Mouse (Mus musculus) midbrain, embryonic 10.5 days (tissue): ENCODE measurements around the gene Alg9. TPM values are rescaled to one million over a fixed set of nuclear protein-coding genes. Genes with fewer than 3 reads are reported as not detected.
A peak's percentile ranks its signal among the peaks of the same experiment; 100 is the strongest.

Experiments
- DNase-seq: peaks from one replicate; pipeline ENCODE4 v3.0.0-alpha.2; 2017; ENCODE audit warnings: low spot score
- H3K27ac ChIP-seq: fragments of 300-500 bp; sonication (generic); replicated peaks from 2 replicates; pipeline ENCODE4 v1.5.1; 2016; ENCODE audit warnings: mild to moderate bottlenecking
- H3K27me3 ChIP-seq: fragments of 300-500 bp; sonication (generic); 2 replicates; pipeline ENCODE4 v1.6.1; 2016; ENCODE audit warnings: low read depth, mild to moderate bottlenecking; ENCODE audit not compliant: poor library complexity, severe bottlenecking
- H3K36me3 ChIP-seq: fragments of 300-500 bp; sonication (generic); 2 replicates; pipeline ENCODE4 v1.6.1; 2016; ENCODE audit warnings: mild to moderate bottlenecking, moderate library complexity
- H3K4me1 ChIP-seq: fragments of 300-500 bp; sonication (generic); 2 replicates; pipeline ENCODE4 v1.6.1; 2016
- H3K4me3 ChIP-seq: fragments of 300-500 bp; sonication (generic); 2 replicates; pipeline ENCODE4 v1.5.1; 2016; ENCODE audit warnings: mild to moderate bottlenecking, moderate library complexity
- H3K9me3 ChIP-seq: fragments of 300-500 bp; sonication (generic); replicated peaks from 2 replicates; pipeline ENCODE4 v1.6.1; 2016; ENCODE audit warnings: mild to moderate bottlenecking
- WGBS: fragments of 180-500 bp; shearing (Covaris S2); methylation state at CpG from one replicate; pipeline ENCODE4 v1.1.7; 2016; 5-methylcytosine and 5-hydroxymethylcytosine counted together
- polyA plus RNA-seq: library from polyadenylated mRNA; unstranded; fragments of >200 nt; fragmentation: Nextera tagmentation; extraction: Ambion mirVana; gene quantifications from 2 replicates; pipeline ENCODE4 v1.2.1, GENCODE M21; 2016

Alg9 gene
- polyA plus RNA-seq, result 37.9 and 38.1 TPM in 2 replicates

DNA sequence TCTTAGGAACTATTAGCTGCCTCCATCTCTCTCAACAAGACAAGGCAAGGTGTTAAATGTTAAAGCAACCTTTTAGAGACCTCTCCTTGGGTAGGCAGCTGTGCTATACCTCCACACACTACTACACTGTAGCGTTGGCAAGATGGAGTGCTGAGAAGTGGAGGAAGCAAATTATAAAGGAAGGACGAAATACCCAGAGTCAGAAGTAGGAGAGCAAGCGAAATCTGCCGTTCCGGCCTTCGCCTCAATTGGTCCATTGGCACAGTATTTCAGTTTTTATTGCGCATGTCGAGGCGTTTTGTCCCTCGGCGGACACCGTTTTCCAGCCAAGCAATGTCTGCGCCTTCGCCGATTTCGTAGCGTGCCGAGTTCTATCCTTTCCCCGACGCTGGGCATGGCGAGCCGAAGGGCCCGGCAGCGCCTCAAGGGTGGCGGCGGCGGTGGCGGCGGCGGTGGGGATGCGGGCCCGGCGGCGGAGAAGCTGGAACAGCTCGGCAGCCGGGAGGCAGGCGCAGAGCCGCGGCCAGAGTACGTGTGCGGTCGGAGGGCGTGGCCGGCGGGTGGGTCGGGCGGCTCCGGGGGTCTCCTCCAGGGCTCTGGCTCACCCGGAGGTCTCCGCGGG, at the start of gene Alg9, which contains the start of gene 1110032A03Rik:
Gene Alg9 (plus strand): TSS at position 29 of the 622 bp plus-strand sequence.
Gene 1110032A03Rik (minus strand): TSS at position 530 of the 622 bp plus-strand sequence.
- Histone ChIP-seq H3K36me3 (peaks cover 37% of the 10 kb centered on the region), H3K27ac (peak within 1 kb of the TSS; percentile 93), H3K4me3 (peak within 1 kb of the TSS; percentile 96), H3K27me3 (no peaks in the 10 kb centered on the region), H3K9me3 (no peaks in the 10 kb centered on the region), H3K4me1 (peaks cover 24% of the 10 kb centered on the region)
- WGBS, result under 1% methylated on average over 51 of the region's 51 CpGs
- DNase-seq, result peak; percentile 88

DNA sequence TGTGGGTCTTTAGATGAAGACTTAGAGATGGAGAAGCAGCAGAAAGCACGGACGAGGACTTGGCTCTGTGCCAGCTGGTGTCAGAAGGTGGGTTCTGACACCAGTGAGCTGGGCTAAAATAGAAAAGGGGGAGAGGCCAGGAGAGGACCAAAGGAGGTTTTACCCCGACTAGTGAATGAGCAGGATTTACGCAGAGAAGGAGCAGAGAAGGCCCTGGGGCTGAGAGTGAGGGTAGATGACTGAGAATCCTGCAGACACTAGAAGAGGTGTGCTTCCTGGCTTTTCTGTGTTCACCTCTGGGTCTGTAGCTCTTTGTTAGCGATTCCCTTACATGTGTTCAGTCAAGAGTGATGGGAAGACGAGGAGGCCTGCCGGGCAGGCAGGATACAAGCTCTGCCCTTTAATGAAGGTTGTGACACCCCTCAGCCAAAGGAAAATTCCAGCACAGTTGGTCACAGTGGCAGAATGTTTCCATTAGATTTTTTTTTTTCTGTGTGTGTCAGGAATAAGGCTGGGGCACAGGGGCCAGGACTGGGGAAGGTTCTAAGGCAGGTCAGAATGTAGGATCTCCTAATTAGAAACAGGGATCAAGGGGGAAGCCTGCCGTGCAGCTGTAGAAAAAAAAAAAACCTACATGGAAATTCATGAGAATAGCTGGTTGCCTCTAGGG, 48.8 kb upstream of the Alg9 start:
- 50% methylated on average over 8 of the region's 8 CpGs for WGBS

DNA sequence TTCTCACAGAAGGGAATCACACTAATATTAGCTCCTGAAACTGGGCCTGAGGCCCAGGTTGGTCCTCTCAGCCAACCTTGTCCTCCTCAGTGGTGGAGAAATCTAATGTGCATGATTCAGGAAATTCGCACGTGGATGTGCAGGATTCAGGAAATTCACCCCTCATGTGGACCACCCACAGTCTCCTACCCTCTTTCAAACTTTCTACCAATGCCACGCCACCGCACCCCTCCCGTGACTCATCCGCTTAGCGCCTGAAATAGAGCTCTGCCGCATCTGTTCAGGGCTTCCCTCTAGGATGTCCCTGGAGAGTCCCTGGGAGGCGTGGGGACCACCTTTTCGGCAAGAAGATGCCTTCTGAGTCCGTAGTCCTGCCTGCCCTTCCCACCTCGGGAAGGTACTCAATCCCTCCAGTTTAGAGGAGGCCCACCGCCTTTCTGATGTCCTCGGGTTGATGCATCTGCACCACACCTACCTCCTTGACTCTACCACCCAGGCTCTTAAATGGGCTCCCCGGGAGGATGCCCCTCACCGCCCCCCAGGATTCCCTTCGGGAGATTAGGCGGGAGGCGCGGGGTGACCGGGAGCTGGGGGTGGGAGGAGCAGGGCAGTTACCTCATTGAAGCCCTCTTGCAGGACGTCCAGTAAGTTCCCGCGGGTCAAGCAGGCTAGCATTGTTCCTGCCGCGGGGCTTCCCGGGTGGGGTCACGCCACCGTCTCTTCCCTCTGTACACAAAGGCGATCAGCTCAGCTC, 47.5 kb upstream of the Alg9 start:
- Histone ChIP-seq H3K4me1 (peaks cover 60% of the 10 kb centered on the region), H3K9me3 (no peaks in the 10 kb centered on the region), H3K4me3 (peak overlapping the region; percentile 71), H3K36me3 (no peaks in the 10 kb centered on the region), H3K27ac (peak overlapping the region; percentile 88), H3K27me3 (peaks cover 17% of the 10 kb centered on the region)
- 2% methylated on average over 30 of the region's 30 CpGs for WGBS
- DNase-seq, result no peak

More for the DNA sequence above, 48.8 kb upstream of the Alg9 start:
- Histone ChIP-seq H3K27ac (peak overlapping the region; percentile 88), H3K4me1 (peaks cover 62% of the 10 kb centered on the region), H3K36me3 (no peaks in the 10 kb centered on the region), H3K9me3 (no peaks in the 10 kb centered on the region), H3K27me3 (peaks cover 17% of the 10 kb centered on the region), H3K4me3 (peak overlapping the region; percentile 71)
- DNase-seq, result peak; percentile 23

DNA sequence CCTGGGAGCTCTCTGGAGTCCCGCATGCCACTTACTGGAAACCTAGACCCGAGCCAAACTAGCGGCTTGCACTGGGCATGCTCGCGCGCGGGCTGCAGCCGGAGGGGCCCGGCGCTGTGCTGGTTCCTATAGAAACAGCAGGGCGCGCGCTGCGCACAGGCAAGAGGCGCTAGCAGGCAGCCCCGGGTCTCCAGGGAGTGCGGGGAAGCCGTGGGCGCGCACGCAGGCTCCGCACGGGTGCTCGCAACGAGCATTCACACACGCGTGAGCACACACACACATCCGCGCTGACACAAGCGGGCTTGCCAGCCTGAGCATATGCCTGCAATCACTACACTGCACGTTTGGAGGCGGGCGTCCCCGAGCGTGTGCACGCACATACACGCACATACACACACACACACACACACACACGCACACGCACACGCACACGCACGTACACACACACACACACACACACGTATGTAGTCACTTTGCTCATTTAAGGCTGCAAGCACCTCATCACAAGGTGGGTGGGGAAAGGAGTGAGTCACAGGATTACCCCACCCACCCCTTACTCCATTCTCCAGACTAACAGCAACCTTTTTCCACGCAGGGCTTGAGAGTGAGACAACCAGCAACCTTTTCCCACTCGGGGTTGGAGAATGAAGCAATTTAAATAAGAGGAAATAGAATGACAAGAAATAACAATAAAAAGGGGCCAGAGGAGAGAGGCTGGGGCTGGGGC, 46.7 kb upstream of the Alg9 start:
- Histone ChIP-seq H3K36me3 (no peaks in the 10 kb centered on the region), H3K27ac (peak overlapping the region; percentile 88), H3K4me3 (peak overlapping the region; percentile 71), H3K27me3 (peaks cover 17% of the 10 kb centered on the region), H3K9me3 (no peaks in the 10 kb centered on the region), H3K4me1 (peaks cover 63% of the 10 kb centered on the region)
- WGBS, result under 1% methylated on average over 45 of the region's 45 CpGs
- DNase-seq, result peak; percentile 86

DNA sequence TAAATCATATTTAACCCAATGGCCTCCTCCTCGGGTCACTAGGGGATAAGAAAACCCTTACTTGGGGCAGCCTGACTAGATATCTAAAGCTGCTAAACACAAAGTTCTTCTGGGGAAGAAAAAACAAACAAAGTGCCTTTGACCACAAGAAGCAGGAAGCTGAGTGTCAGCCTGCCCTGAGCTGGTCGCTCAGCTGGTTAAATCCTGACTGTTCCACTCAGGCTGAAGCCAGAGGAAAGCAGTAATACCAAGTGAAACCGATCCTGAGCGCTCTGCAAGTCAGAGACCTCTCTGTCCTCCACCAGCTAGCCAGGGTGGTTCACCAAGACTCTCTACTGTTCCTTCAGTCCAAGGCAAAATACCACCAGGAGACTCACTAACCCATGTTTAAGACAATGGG, 45.2 kb upstream of the Alg9 start:
- no peak overlapping the region for H3K4me3 ChIP-seq
- 56% methylated on average over 4 of the region's 4 CpGs for WGBS
- H3K27me3 ChIP-seq, result peaks cover 17% of the 10 kb centered on the region
- H3K4me1 ChIP-seq, result peaks cover 61% of the 10 kb centered on the region
- DNase-seq, result no peak
- H3K27ac ChIP-seq, result no peak overlapping the region
- no peaks in the 10 kb centered on the region for H3K9me3 ChIP-seq
- H3K36me3 ChIP-seq, result no peaks in the 10 kb centered on the region

DNA sequence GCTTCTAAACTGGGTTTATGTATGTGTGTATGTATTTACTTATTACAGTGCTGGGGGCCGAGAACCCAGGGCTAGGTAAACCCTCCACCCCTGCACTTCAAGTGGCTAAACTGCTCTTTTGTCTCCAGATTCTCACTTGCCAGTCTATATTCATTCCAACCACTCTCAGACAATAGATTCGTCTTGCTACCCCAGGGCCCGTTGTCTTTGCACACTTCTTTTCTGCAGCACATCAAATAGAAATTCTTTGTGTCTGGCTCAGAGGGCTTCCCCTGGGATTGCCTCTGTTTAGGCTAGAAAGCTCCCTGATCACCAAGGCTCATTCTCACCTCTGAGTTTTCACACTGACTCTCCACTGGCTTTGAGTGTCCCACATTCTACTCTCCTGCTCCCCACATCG, 42.3 kb upstream of the Alg9 start:
- no peak overlapping the region for H3K4me3 ChIP-seq
- H3K36me3 ChIP-seq, result no peaks in the 10 kb centered on the region
- 9% methylated on average over 4 of the region's 4 CpGs for WGBS
- H3K9me3 ChIP-seq, result no peaks in the 10 kb centered on the region
- H3K4me1 ChIP-seq, result peaks cover 38% of the 10 kb centered on the region
- peak overlapping the region; percentile 72 for H3K27ac ChIP-seq
- peak; percentile 27 for DNase-seq
- peaks cover 19% of the 10 kb centered on the region for H3K27me3 ChIP-seq

DNA sequence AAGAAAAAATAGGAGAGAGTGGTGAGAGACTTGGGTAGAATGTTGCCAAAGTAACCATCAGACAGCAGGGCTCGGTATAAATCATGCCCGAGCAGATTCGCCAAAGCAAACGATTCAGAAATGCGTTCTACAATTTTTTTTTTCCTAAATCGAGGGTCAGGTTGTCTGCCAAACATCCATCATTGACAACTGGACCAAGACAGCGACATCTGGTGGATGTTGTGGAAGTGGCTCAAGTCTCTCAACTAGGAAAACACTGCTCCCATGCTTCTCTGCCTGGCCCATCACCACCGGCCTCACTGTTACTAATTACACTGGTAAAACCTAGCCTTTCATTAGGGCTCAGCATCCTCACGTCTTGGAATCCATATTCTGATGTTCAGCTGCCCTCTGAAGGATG, 39.8 kb upstream of the Alg9 start:
- peak; percentile 47 for DNase-seq
- H3K27me3 ChIP-seq, result peaks cover 17% of the 10 kb centered on the region
- H3K4me1 ChIP-seq, result peaks cover 35% of the 10 kb centered on the region
- H3K36me3 ChIP-seq, result no peaks in the 10 kb centered on the region
- 0 out of 2 replicates have a peak overlapping the region, but pooled peaks have one; percentile 23 for H3K4me3 ChIP-seq
- H3K9me3 ChIP-seq, result no peaks in the 10 kb centered on the region
- WGBS, result 10% methylated on average over 9 of the region's 9 CpGs
- no peak overlapping the region for H3K27ac ChIP-seq

DNA sequence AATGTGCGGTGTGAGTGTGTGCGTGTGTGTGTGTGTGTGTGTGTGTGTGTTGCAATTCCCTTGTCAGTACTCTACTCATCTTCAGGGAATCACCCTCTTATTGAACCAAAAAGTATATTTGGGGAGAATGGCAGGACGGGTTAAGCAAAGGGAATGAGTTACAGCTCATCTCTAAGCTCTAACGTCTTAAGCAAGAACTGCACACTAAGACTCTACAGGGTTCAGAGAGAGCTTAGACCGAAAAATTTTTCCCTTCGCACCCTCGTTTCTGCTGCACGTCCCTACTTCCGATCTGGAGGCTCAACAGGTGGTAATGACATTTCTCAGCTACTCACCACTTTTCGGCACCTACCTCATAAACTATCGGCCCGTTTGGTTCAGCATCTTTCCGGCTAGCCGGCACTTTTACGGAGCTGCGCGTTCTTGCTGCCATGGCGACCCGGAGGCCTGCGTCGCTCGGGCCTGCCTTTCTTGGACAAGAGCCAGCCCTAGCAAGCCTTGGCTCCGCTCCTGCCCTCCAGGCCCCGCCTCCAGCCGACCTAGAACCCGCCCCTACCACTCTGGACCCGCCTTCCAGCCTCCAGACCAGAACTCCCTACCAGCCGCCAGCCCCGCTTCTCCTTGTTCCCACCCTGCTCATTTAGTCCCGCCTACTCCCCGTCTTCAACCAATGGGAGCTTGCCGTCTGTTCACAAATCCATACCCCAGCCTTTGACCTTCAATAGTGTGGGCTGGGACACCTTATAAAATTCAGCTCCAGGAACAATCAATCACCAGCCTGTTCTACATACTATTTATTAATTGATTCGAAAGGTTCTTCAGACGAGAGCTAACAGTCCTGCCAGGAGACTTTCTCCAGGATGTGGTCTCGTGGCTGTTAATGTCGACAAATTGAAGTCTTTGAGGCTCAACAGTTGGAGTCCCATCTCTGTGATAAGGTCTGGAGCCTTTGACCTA, 35.6 kb upstream of the Alg9 start, which contains the start of gene Dixdc1:
Gene Dixdc1 (minus strand): TSS at position 604 of the 957 bp plus-strand sequence.
- Histone ChIP-seq H3K9me3 (no peaks in the 10 kb centered on the region), H3K36me3 (no peaks in the 10 kb centered on the region), H3K27me3 (peaks cover 14% of the 10 kb centered on the region), H3K4me1 (peaks cover 15% of the 10 kb centered on the region), H3K4me3 (peak within 1 kb of the TSS; percentile 53), H3K27ac (peak within 1 kb of the TSS; percentile 33; the same call in 1 of the 2 replicates)
- WGBS, result 15% methylated on average over 36 of the region's 36 CpGs
- peak; percentile 93 for DNase-seq

DNA sequence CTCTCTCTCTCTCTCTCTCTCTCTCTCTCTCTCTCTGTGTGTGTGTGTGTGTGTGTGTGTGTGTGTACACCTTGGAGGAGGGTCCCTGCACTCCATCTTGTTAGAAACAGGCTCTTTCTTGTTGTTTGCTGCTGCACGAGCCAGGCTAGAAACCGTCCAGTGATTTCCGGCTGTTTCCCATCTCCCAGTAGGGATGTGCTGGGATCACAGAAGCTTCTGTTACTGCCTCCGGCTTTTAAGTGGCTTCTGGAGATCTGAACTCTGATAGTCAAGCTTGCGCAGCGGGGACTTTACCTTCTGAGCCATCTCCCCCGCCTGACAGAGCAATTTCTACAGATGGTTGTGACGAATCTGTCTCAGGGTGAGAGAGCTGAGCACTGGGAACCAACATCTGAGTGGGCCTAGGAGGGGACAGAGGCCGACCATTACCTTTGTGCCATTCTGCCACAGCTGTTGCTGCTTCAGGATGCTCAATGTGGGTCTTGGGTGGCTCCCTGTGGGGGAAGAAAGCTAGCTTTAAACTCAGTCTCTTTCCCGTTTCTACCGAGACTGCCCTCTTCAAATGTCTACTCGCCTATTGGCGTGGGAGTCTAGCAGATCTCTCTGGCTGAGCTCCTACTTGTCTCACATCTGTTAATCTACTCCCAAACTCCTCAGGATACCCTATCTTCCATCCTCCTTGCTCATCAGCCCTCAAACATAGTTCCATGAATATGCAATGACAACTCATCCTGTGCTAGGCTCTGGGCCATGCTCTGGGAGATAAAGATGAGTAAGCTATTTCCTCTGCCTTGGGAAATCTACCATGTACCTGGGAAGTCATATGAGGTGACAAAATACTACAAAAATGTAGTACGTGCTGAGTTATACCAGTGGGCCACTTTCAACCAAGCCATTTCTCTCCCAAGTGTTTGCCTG, 33.7 kb upstream of the Alg9 start:
- Histone ChIP-seq H3K36me3 (no peaks in the 10 kb centered on the region), H3K27me3 (peaks cover 29% of the 10 kb centered on the region), H3K4me1 (peaks cover 18% of the 10 kb centered on the region), H3K4me3 (no peak overlapping the region), H3K27ac (no peak overlapping the region), H3K9me3 (no peaks in the 10 kb centered on the region)
- no peak for DNase-seq
- WGBS, result 87% methylated on average over 14 of the region's 14 CpGs

DNA sequence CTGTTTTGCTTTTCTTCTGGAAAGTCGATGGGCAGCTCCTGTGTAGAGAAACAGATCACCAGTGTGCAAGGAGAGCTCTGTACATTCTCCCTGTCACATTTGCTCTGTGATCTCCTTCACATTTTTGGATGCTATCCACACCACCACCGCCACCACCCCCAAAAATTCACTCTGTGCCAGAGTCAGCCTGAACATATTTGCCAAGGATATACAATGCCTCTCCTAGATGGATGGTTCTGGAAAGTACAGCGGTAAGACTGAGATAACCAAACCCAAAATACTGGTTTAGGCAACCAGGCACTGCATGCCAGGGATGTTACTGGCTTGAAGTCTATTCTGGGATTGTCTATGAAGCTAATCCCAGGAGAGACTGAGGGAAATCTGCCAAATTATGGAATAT, 32.6 kb upstream of the Alg9 start:
- Histone ChIP-seq H3K36me3 (no peaks in the 10 kb centered on the region), H3K9me3 (no peaks in the 10 kb centered on the region), H3K27ac (no peak overlapping the region), H3K4me1 (peaks cover 23% of the 10 kb centered on the region), H3K27me3 (peaks cover 40% of the 10 kb centered on the region), H3K4me3 (no peak overlapping the region)
- 86% methylated on average over 3 of the region's 3 CpGs for WGBS
- no peak for DNase-seq

DNA sequence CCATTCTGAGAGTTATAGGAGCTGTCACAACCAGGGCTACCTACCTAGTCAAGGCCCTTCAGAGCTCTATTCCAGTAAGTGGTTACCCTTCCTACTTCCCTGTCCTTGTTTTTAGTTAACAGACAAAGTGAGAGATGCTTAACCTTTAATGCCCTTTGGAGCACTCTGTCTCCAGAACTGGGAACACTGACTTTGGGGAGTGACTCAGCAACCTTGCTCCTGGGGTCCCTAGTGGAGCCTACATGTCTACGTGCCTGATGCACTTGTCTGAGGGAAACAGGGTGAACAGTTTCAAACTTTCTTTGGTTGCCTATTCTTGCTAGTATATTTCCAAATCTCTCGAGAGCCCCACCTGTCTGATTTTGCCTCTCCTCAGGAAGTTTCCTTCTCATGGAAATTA, 32.1 kb upstream of the Alg9 start:
- peaks cover 23% of the 10 kb centered on the region for H3K4me1 ChIP-seq

More for the DNA sequence above, 32.1 kb upstream of the Alg9 start:
- no peak overlapping the region for H3K27ac ChIP-seq
- no peak for DNase-seq
- H3K27me3 ChIP-seq, result peaks cover 41% of the 10 kb centered on the region
- WGBS, result 73% methylated on average over 2 of the region's 2 CpGs
- H3K9me3 ChIP-seq, result no peaks in the 10 kb centered on the region
- H3K36me3 ChIP-seq, result no peaks in the 10 kb centered on the region
- no peak overlapping the region for H3K4me3 ChIP-seq
